Mouse (Mus musculus) heart, adult 18-20 months (tissue): Measurements from ENCODE around the gene Macrod1. TPM values are rescaled to one million over a fixed set of nuclear protein-coding genes. Genes with fewer than 3 reads are reported as not detected.
A peak's percentile ranks its signal among the peaks of the same experiment; 100 is the strongest.
"Not testable (repeated sequence)": the region's sequence is repeated elsewhere in the genome, so short reads cannot be mapped to it uniquely, and the experiment has no call there.

Experiments used
- DNase-seq, 2 experiments: peaks; one replicate each; pipeline ENCODE4 v3.0.0; 2021 to 2022; ENCODE audit warnings: mixed read lengths in 1 of 2
- long read RNA-seq, 2 experiments: library from polyadenylated mRNA; stranded (forward); transcript quantifications; one replicate each; pipeline ENCODE4 v2.0.0; 2021
- total RNA-seq, 2 experiments: library from RNA; stranded (reverse); gene quantifications; 2 replicates each; pipeline ENCODE4 v1.2.3; 2021

Macrod1 gene
- 100 to 1,000 TPM; 303 to 332 TPM for total RNA-seq
- long read RNA-seq, experiment 1, transcript Macrod1-201 (11 exons, 1,228 nt) = major isoform, 267 of 294 reads
- long read RNA-seq, experiment 1, partial matches to known transcripts = 13 of 294 reads
- long read RNA-seq, experiment 1, other reads (novel, unspliced or antisense) = 14 of 294 reads
- long read RNA-seq, experiment 2, transcript Macrod1-201 (11 exons, 1,228 nt) = major isoform, 126 of 154 reads
- long read RNA-seq, experiment 2, partial matches to known transcripts = 12 of 154 reads
- long read RNA-seq, experiment 2, other reads (novel, unspliced or antisense) = 16 of 154 reads

DNA sequence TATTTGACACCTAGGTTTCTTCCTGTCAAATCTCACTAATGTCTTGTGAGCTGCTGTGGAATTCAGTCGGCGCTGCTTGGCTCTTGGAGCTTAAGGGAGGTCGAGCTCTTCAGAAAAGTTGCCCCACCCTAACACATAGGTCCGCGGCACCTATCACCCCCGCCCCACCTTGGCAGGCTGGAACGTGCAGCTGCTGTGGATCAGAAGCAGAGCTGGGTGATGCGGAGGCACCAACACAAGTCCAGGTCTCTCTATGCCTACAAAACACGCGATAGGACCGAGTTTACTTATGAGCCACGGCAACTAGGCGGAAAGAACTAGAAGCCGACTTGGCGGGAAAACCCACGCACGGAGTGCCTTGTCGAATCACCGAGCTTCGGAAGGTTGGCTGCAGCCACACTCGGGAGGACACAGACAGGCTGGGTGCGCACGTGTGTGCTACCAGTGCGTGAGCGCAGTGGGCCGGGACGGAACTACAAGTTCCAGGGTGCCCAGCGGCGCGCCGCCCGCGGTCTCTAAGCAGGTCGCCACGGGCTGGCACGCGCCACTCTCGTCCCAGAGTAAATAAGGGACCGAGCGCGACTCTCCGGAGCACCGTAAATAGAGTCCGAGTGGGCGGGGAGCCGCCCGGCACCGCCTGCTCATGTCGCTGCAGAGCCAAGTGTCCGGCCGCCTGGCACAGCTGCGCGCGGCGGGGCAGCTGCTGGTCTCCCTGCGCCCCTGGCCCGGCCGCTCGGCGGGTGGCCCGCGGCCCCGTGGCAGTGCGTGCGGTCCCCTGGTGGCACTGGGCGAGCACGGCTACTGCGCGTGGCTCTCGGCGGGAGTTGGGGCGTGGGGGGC is at the start of gene Macrod1:
Gene Macrod1, plus strand, starts transcription at position 563 of the 840 bp plus-strand sequence.
- DNase-seq = peak; percentile 87 to 89

DNA sequence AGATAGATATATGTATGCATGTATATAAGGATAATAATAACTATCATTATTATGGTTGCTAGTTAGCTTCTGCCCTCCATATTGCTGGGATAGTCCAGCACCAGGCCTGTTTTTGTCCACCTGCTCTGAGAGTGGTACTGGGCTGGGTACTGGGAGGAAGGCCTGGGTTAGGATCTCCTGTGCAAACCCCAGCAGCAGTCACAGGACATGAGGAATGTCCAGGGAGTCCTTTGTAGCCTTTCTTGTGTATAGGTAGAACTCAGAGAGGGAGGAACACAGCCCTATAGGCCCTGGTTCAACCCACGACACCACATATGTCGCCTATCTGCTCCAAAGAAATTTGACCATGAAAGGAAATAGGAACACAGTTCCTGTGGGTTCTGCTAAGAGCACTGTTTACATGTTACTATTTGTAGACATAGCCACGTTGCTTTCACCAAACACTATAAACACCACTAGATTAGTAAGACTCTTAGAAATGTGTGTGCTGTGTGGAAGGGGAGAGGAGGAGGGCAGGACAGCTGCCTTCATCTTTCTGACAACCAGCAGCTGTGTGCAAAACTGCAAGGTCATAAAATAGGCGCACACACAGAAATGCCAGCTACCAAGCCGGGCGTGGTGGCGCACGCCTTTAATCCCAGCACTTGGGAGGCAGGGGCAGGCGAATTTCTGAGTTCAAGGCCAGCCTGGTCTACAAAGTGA is 49.6 kb upstream of the Macrod1 start:
- DNase-seq = no peak

DNA sequence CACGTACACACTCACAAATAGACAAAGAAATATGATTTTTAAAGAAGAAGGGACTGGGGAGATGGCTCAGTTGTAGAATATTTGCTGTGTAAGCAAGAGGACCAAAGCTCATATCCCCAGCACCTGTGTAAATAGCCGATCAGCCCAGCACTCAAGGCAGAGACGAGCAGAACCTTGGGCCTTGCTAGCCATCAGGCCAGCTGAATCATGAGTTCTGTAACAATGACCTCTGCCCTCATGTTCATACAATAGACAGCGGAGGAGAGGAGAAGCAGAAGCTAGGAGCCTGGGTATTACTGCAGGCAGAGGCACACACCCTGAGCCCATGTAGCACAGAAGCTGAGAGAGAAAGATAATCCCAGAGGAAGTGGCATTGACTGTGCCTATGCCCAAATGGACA is 44.2 kb upstream of the Macrod1 start:
- DNase-seq = no peak

DNA sequence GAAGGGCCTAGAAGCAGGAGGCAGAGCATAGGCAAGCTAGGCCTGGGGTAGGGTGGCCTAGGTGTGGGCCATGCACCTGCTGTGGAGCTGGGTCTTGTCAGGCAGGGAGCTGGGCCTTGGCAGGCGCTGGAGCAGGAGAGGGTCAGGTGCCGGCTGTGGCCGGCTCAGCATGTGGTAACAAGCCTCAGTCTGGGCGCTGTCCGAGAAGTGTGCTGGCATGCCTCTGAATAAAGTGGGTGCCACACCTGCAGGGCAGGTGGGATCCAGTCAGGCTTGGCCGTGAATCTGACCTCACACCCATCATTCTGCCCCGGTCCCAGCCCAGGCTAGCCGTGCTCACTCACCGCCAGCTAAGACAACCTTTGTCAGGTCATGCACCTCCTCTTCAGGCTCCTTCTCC is 42.6 kb upstream of the Macrod1 start:
- DNase-seq = no peak

DNA sequence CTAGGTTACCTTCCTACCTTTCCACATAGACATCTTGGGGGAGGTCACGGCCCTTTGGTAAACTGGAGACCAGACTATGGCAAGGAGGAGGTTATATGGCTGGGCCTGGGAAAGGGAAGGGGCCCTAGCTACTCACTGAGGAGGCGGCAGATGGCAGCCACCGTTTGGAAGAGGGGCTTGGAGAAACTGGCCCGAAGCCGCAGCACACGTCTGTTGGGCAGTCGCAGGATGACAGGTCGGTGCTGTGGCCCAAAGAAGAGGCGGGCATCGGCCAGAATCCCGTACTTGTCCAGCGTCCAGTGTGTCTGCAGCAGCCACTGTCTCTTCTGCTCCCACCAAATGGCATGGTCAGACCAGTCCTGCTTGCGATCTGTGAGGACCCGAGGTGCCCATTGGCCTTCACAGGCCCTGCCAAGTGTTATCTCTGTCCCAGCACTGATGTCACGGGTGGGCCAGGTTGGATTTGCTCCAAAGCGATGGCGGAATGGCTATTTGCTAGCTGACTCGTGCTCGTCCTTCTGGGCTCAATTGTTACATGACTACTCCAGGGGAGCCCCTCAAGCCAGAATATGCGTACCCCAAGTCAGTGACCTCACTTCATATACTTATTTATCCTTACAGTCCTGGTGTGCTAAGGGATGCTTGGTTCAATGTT is 42.0 kb upstream of the Macrod1 start:
- no peak for DNase-seq

DNA sequence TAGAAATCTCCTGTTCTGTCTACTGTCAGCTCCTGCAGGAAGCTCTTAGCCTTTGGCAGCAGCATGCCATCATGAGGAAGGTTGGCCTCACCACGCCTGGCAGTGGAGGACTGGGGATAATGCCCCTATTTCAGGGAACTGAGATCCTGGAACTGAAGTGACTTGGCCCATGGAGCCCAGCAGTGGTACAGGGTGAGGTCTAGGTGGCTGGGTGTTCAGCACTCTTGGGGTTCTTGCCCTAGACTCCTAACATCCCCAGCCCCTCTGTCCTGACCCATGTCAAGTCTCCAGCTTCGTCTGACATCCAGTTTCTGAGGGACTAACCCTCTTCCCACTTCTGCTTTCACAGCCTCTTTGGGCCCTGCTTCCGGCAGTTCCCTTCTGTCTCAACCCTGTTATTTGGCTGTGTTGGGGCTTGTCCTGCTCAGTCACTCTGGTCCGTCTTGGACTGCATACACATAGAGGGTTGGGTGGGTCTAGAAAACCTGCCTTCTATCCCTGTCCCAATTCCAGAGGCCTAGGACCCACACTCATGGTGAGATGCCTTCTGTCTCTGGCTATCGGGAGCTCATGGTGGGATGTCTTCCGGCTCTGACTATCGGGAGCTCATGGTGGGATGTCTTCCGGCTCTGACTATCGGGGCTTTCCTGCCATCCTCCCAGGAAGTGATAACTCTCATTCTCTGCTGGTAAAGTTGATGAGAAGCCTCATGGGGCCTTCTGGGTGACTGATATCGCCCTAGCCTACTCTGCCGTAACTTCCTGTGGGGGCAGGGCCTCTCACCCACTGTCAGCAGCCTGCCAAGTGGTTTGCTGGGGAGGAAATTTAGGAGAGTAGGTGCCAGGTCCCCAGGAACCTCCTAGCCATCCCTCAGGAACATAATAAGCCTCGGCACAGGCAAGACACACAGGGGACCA is 38.8 kb upstream of the Macrod1 start:
- peak; percentile 24 to 46 for DNase-seq

DNA sequence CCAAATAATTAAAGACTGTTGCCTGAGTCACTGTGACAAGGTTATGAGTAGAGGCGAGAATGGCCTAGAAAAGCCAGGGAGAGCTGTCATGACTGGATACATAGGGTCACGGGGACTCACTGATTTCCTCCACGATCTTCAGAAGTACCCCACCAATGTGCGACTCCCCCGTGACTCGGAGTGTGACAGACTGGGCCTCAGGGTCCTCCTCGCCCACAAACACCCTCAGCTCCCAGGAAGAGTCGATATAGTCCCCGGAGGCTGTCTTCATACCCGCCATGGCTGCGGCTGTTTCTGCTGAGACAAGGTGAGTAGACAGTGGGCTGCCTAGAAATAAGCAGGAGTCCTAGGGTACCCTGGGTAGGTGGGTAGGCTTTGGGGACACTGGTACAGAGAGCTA is 38.1 kb upstream of the Macrod1 start:
- peak in 1 of 2 experiments; percentile 11 for DNase-seq

DNA sequence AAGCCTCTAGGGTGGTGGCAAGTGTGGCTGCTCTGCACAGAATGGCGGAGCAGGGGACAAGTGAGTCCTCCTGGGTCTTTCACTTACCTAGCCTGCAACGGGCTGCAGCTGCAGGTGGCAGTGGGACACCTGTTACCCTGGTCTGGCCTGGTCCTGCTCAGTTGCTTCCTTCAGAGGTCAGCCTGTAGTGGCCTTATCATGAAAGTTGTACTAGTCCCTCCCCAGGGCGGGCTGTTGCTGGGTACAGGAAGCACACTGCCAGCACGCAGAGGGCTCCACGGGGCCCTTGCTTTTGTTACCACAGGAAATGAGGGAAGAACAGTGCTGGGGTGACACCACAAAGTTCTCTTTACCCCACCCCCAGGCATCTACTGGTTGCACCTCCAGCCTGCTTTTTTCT is 37.4 kb upstream of the Macrod1 start, which contains the start of gene Fermt3:
Gene Fermt3, minus strand, starts transcription at position 279 of the 400 bp plus-strand sequence.
- DNase-seq = peak; percentile 52 to 82

DNA sequence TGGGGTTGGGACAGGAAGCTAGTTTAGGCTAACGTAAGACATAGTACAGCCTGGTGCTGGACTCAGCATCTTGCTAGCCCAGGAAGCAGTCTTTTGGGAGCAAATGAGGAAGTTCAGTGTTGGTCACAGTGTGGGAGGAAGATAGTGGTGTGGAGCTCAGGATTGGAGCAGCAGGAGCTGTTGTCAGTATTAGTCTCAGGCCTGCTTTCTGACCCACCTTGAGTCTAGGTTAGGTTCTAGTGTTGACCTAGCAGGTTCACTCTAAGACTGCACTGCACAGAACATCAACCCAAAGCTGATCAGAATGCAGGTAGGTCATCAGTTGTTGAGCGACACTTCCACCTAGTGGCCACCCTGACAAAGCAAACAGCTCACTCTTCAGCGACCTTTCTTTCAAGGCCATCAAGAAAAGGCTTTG is 36.4 kb upstream of the Macrod1 start:
- peak; percentile 65 to 72 for DNase-seq

DNA sequence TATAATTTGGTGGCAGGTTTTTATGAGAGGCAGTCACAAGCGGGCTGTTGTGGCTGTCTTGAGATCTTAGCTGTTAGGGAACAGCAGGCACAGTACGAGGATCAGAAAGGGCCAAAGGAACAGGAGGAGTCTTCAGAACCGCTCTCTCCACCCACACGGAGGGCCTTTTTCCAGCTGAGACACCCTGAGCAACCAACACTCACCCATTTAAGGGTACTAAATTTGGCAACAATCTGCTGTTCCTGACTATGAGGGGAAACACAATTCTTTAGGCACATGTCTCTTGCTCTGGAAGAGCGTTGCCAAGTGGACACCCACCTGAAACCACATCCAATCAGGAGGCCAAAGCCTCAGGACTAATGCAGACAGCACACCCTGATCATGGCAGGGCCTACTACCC is 27.1 kb upstream of the Macrod1 start:
- DNase-seq = no peak

DNA sequence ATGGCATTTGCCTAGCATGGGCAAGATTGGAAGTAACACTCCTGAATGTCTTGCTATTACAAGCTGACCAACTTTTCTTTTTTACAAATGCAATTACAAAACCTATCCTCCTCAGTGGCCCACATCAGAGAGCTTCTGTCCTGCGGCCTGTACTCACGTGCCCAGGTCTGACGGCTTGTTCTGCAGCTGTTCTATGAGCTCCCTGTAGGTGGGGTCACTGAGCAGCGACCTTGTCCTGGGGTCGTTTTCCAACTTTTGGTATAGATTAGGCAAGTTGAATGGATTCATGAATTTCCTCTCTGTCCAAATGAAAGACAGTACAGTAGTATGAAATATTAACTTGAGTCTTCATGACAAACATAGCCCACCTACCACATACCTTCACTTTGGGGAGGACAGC is 22.6 kb upstream of the Macrod1 start:
- no peak for DNase-seq

DNA sequence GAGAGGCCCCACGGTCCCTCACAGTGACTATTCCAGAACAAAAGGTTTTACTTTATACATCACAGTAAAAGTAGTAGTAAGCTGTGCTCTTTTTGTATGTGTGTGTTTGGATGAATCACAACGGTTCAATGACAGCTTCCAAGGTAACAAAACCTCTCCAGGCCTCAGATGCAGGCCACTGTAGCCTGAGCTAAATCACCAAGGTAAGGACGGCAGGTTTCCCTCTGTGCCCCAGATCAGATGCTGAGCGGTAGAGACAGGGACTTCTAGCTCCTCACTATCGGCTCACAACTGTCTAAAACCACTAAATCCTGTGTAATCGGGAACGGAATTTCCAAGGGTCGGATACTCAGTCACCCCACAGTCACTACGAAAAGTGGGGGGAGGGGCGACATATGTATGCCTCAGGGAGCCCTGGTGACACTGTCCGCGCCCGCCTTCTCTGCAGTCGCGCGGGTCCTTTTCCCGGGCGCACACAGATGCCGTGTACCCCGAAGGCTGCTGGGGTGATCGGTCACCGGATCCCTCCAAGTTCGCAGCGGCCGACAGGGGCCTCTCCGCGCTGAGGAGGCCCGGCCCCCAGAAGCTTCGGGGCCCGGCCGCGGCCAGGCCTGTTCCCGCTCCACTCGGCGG is 17.4 kb upstream of the Macrod1 start:
- peak; percentile 44 to 65 for DNase-seq

DNA sequence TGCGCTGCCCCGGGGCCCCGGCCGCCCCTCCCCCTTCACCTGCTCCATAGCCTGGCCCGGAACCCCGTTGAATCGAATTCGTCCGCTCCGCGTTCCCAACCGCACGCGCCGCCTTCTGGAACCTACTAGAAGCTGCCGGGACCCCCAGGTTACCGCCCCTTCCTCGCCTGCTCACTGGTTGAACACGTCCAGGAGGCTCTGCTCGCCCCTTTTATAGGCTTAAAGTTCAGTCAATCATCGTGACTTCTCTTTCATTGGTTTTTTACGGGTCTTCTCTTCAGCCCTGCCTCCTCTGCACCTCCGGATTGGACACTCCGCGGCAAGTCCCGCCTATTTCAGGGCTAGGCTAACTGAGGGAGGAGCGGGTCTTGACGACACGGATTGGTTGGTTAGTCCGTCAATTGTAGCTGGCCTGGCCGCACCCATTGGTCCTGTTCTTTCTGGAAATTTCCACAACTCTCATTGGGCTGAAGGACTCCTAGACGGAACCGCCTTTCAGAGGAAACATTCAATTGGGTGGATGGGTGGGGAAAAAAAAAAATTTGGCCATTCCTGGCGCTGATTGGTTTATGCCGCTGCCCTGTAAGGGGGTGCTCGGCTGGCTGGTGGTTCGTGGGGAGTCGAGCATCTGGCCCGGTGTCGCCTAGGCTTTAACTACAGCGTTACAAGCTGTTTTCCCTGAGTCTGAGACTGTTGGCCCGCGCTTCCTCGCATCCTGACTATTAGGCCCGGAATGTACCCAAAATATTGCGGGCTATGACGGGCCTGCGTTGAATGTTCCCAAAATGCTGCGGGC is 16.6 kb upstream of the Macrod1 start, which contains the start of gene Stip1:
Gene Stip1, minus strand, starts transcription at position 127 of the 796 bp plus-strand sequence.
- peak; percentile 100 for DNase-seq

DNA sequence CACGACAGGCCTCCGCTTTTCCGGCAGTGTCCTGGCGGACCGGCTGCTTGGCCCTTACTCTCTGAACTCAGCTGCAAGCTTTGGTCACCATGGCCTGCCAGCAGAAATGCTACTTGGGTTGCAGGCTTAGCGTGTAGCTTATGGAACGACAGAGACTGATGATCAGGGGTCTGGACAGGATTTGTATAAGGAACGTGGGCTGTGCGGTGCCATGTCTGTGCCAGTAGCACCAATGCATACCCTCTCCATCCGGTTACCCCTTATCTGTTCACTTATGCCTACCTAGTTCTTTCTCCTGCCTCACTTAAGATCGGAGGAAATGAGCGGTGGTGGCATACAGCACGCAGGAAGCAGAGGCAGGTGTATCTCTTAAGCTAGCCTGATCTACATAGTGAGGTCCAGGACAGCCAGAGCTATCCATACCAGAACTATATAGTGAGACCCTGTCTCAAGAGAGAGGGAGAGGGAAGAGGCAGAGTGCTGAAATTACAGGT is 15.9 kb upstream of the Macrod1 start:
- no peak for DNase-seq

DNA sequence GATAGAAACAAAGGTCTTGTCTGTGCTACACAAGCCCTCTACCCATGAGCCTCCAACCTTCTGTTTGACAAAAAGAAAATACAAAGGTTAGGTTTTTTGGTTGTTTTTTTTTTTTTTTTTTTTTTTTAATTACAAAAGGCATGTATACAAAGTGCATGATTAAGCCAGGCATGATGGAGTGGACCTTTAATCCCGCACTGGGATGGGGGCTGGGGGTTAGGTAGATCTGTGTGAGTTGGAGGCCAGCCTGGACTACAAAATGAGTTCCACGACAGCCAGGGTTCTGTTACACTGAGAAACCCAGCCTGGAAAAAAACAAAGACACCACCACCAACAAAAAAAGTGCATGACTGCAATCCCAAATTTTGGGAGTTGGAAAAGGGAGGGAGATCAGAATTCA is 15.4 kb upstream of the Macrod1 start:
- no peak for DNase-seq

DNA sequence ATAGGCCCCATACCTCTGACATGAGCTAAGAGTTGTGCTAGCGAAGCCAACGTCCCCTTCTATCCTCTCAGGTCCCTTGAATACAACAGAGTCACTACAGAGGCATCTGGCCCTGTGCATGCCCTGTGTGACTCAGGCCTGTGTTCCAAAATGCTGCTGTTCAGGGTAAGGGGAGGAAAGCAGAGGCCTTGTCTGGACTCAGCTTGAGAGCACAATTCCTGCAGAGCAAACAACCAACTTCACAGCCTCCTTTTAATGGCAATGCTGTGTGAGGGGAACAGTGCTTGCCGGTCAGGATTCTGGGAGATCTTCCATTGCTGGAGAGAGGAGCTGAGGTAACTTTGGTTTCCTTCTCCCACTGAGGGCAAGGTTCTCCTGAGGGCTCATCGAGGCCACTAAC is 12.3 kb upstream of the Macrod1 start:
- no peak for DNase-seq

DNA sequence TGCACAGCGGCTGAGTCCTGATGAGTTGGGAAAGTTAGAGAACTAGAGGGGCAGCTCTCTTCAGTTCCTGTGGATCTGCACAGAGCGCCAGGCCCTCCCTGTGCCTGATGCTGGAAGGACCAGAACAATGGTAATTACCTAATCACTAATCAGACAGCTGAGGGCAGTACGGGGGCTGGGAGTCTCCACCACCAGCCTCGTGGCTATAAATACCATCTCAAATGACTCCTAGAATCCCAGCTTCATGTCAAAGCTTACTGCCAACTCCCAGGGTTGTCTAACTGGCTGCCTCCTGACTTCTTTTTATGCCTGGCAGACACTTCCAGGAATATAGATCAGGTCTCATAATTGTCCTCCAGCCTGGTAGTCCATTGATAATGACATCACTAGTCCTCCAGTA is 11.9 kb upstream of the Macrod1 start:
- peak; percentile 44 to 66 for DNase-seq

DNA sequence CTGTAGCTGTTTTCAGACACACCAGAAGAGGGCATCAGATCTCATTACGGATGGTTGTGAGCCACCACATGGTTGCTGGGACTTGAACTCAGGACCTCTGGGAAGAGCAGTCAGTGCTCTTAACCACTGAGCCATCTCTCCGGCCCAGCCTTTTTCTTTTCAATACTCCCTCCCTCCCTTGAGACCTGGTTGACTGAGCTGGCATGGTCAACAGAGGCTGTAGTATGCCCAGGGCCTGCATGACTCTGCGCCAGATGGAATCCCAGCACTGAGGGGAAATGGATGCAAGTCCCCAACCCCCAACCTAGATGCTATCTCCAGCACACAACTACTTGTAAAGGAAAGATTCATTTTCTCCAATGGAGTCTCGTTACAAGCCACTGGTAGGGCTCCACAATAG is 3.2 kb upstream of the Macrod1 start:
- not testable (repeated sequence) for DNase-seq

DNA sequence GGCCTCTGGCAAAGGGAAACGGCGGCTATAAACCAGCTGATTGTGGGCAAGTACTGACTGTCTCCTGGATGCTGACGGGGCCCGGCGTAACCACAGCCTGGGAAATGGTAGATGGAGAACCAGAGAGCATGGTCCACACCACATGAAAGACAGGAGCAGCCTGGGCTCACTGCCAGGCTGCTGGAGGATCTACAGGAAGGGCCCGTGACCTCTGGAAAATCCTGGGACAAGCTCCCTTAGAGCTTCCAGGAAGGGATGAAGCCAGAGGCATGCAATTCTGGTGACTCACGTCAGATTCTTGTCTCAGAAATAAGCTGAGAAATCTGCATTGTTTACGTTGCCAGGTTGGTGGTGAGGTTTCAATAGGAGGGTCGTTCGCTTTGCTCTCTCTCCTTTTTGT is 1.8 kb upstream of the Macrod1 start:
- DNase-seq = peak; percentile 37 to 45
